Mouse (Mus musculus) hindbrain, embryonic 14.5 days (tissue): ENCODE results near the gene Gys2. TPM values are rescaled to one million over a fixed set of nuclear protein-coding genes. Genes with fewer than 3 reads are reported as not detected.
"Not testable (repeated sequence)": the region's sequence is repeated elsewhere in the genome, so short reads cannot be mapped to it uniquely, and the experiment has no call there.

Experiments
- ATAC-seq: fragments of 200-750 bp; cut with Nextera tagmentation; 2 replicates; pipeline ENCODE4 v1.8.0; 2017; ENCODE audit warnings: moderate number of reproducible peaks, mild to moderate bottlenecking, moderate TSS enrichment, moderate library complexity; ENCODE audit not compliant: low FRiP score
- DNase-seq: peaks from one replicate; pipeline ENCODE4 v3.0.0-alpha.2; 2015; ENCODE audit warnings: low spot score
- H3K27ac ChIP-seq: fragments of 300-500 bp; sonication (generic); 2 replicates; pipeline ENCODE4 v1.5.1; 2014; ENCODE audit warnings: mild to moderate bottlenecking, moderate library complexity
- H3K27me3 ChIP-seq: fragments of 300-500 bp; sonication (generic); 2 replicates; pipeline ENCODE4 v1.6.1; 2014; ENCODE audit warnings: mild to moderate bottlenecking, low read length, mixed read lengths; ENCODE audit not compliant: control insufficient read depth, insufficient read depth
- H3K36me3 ChIP-seq: fragments of 300-500 bp; sonication (generic); replicated peaks from 2 replicates; pipeline ENCODE4 v1.6.1; 2014; ENCODE audit not compliant: control insufficient read depth, insufficient read depth
- H3K4me1 ChIP-seq: fragments of 300-500 bp; sonication (generic); replicated peaks from 2 replicates; pipeline ENCODE4 v1.6.1; 2014; ENCODE audit warnings: antibody characterized with exemption, low read length, mixed read lengths; ENCODE audit not compliant: control insufficient read depth, insufficient read depth
- H3K4me2 ChIP-seq: fragments of 300-500 bp; sonication (generic); replicated peaks from 2 replicates; pipeline ENCODE4 v1.6.1; 2014; ENCODE audit warnings: mild to moderate bottlenecking, moderate library complexity
- H3K4me3 ChIP-seq: fragments of 300-500 bp; sonication (generic); replicated peaks from 2 replicates; pipeline ENCODE4 v1.5.1; 2014; ENCODE audit warnings: mild to moderate bottlenecking, low read length
- H3K9ac ChIP-seq: fragments of 300-500 bp; sonication (generic); 2 replicates; pipeline ENCODE4 v1.6.1; 2014
- H3K9me3 ChIP-seq: fragments of 300-500 bp; sonication (generic); 2 replicates; pipeline ENCODE4 v1.6.1; 2016; ENCODE audit warnings: low read length; ENCODE audit not compliant: control insufficient read depth
- WGBS: fragments of 180-500 bp; shearing (Covaris S2); extraction: QIAGEN DNeasy Blood & Tissue Kit; methylation state at CpG from one replicate; pipeline ENCODE4 v1.1.7; 2014; 5-methylcytosine and 5-hydroxymethylcytosine counted together
- polyA plus RNA-seq: library from polyadenylated mRNA; unstranded; fragments of >200 nt; fragmentation: Nextera tagmentation; extraction: Ambion mirVana; gene quantifications from 2 replicates; pipeline ENCODE4 v1.2.1, GENCODE M21; 2014

The Gys2 gene
- 0.07 TPM in 1 of 2 replicates, not detected in the other for polyA plus RNA-seq

GRCm38 (mm10) chr6:142472801-142473203, at the start of gene Gys2:
Gys2 (minus strand) TSS chr6:142473109.
- no peak within 1 kb of the TSS for H3K9ac ChIP-seq
- no peaks in the 10 kb centered on the region for H3K4me1 ChIP-seq
- H3K4me2 ChIP-seq: no peak within 1 kb of the TSS
- no peaks in the 10 kb centered on the region for H3K9me3 ChIP-seq
- 62% methylated on average over 4 of the region's 4 CpGs for WGBS
- DNase-seq (no peak), ATAC-seq (no peak)
- no peak within 1 kb of the TSS for H3K27ac ChIP-seq
- no peaks in the 10 kb centered on the region for H3K36me3 ChIP-seq
- no peak within 1 kb of the TSS for H3K4me3 ChIP-seq
- H3K27me3 ChIP-seq: no peaks in the 10 kb centered on the region

- no peak overlapping the region for H3K9ac ChIP-seq
- H3K4me2 ChIP-seq: no peak overlapping the region
- DNase-seq: no peak
- no peaks in the 10 kb centered on the region for H3K27me3 ChIP-seq
- no peak overlapping the region for H3K27ac ChIP-seq
- ATAC-seq: no peak
- no peaks in the 10 kb centered on the region for H3K4me1 ChIP-seq
- H3K9me3 ChIP-seq: no peaks in the 10 kb centered on the region
- H3K4me3 ChIP-seq: no peak overlapping the region
- no peaks in the 10 kb centered on the region for H3K36me3 ChIP-seq
- WGBS: 85% methylated on average over 12 of the region's 12 CpGs
These were observed 48.7 kb upstream of the Gys2 start for GRCm38 (mm10) chr6:142521591-142522110.

- DNase-seq (peak; percentile 79), ATAC-seq (peak; percentile 68)
- Histone ChIP-seq H3K4me2 (no peak overlapping the region), H3K27me3 (no peaks in the 10 kb centered on the region), H3K27ac (no peak overlapping the region), H3K4me1 (no peaks in the 10 kb centered on the region), H3K9ac (no peak overlapping the region), H3K36me3 (no peaks in the 10 kb centered on the region), H3K4me3 (no peak overlapping the region), H3K9me3 (no peaks in the 10 kb centered on the region)
- 16% methylated on average over 6 of the region's 6 CpGs for WGBS
These were observed 46.2 kb upstream of the Gys2 start for GRCm38 (mm10) chr6:142519110-142519509.

GRCm38 (mm10) chr6:142515379-142515778, 42.5 kb upstream of the Gys2 start:
- not testable (repeated sequence) for H3K27me3 ChIP-seq, H3K9me3 ChIP-seq, H3K9ac ChIP-seq, H3K4me3 ChIP-seq, H3K27ac ChIP-seq, H3K4me1 ChIP-seq, DNase-seq, H3K36me3 ChIP-seq, ATAC-seq, H3K4me2 ChIP-seq
- WGBS: 75% methylated on average over 8 of the region's 9 CpGs

GRCm38 (mm10) chr6:142514912-142515311, 42.0 kb upstream of the Gys2 start:
- 2% methylated on average over 10 of the region's 10 CpGs for WGBS

GRCm38 (mm10) chr6:142512902-142513301, 40.0 kb upstream of the Gys2 start:
- Histone ChIP-seq H3K27ac (no peak overlapping the region), H3K9me3 (no peaks in the 10 kb centered on the region), H3K9ac (no peak overlapping the region), H3K27me3 (0 out of 2 replicates have a peak, but pooled peaks cover 14% of the 10 kb centered on the region), H3K4me3 (no peak overlapping the region), H3K36me3 (no peaks in the 10 kb centered on the region), H3K4me2 (no peak overlapping the region), H3K4me1 (0 out of 2 replicates have a peak, but pooled peaks cover 5% of the 10 kb centered on the region)
- DNase-seq (no peak), ATAC-seq (no peak)
- whole genome bisulfite sequencing: 59% methylated on average over 3 of the region's 3 CpGs

More at GRCm38 (mm10) chr6:142514912-142515311, 42.0 kb upstream of the Gys2 start:
- Histone ChIP-seq H3K27ac (no peak overlapping the region), H3K4me1 (no peaks in the 10 kb centered on the region), H3K4me2 (no peak overlapping the region), H3K36me3 (no peaks in the 10 kb centered on the region), H3K9me3 (no peaks in the 10 kb centered on the region), H3K4me3 (no peak overlapping the region), H3K27me3 (0 out of 2 replicates have a peak, but pooled peaks cover 4% of the 10 kb centered on the region), H3K9ac (no peak overlapping the region)
- DNase-seq (no peak), ATAC-seq (no peak)

GRCm38 (mm10) chr6:142511516-142512135, 38.7 kb upstream of the Gys2 start:
- Histone ChIP-seq H3K4me1 (peaks cover 5% of the 10 kb centered on the region), H3K4me3 (no peak overlapping the region), H3K9ac (no peak overlapping the region), H3K27ac (no peak overlapping the region), H3K9me3 (no peaks in the 10 kb centered on the region), H3K27me3 (0 out of 2 replicates have a peak, but pooled peaks cover 14% of the 10 kb centered on the region), H3K4me2 (no peak overlapping the region), H3K36me3 (no peaks in the 10 kb centered on the region)
- no peak for ATAC-seq
- 25% methylated on average over 12 of the region's 12 CpGs for WGBS
- no peak for DNase-seq

GRCm38 (mm10) chr6:142508663-142509062, 35.8 kb upstream of the Gys2 start:
- 0 out of 2 replicates have a peak, but pooled peaks cover 14% of the 10 kb centered on the region for H3K27me3 ChIP-seq
- WGBS: 25% methylated on average over 4 of the region's 4 CpGs
- no peak for ATAC-seq
- H3K4me1 ChIP-seq: peaks cover 18% of the 10 kb centered on the region
- no peak overlapping the region for H3K27ac ChIP-seq
- H3K4me3 ChIP-seq: no peak overlapping the region
- H3K9ac ChIP-seq: no peak overlapping the region
- no peak for DNase-seq
- H3K9me3 ChIP-seq: no peaks in the 10 kb centered on the region
- peaks cover 5% of the 10 kb centered on the region; the same call in 1 of the 2 replicates for H3K36me3 ChIP-seq
- no peak overlapping the region for H3K4me2 ChIP-seq

GRCm38 (mm10) chr6:142507785-142508162, 34.9 kb upstream of the Gys2 start, which contains the start of gene Ldhb:
Ldhb (minus strand) TSS chr6:142507957.
- Histone ChIP-seq H3K27me3 (0 out of 2 replicates have a peak, but pooled peaks cover 14% of the 10 kb centered on the region), H3K9ac (peak within 1 kb of the TSS; percentile 74), H3K27ac (peak within 1 kb of the TSS; percentile 63), H3K9me3 (no peaks in the 10 kb centered on the region), H3K4me2 (peak within 1 kb of the TSS; percentile 93), H3K4me3 (peak within 1 kb of the TSS; percentile 59), H3K4me1 (peaks cover 20% of the 10 kb centered on the region), H3K36me3 (peaks cover 5% of the 10 kb centered on the region; the same call in 1 of the 2 replicates)
- ATAC-seq (peak; percentile 98), DNase-seq (peak; percentile 86)
- 0% methylated on average over 19 of the region's 19 CpGs for WGBS
